Mouse (Mus musculus) T-cell, adult 2 months (primary cell): ENCODE results near the gene Kcnmb2.

Source experiments
- DNase-seq: peaks from one replicate; pipeline ENCODE4 v3.0.0; 2022; ENCODE audit warnings: low spot score

Gene Kcnmb2

GRCm38 (mm10) chr3:32012205-32012931 is 110.1 kb downstream of the Kcnmb2 start:
- no peak for DNase-seq

- no peak for DNase-seq
Measured at GRCm38 (mm10) chr3:32020981-32021380, 118.7 kb downstream of the Kcnmb2 start.

- DNase-seq = no peak
Measured at GRCm38 (mm10) chr3:32029375-32030050, 127.2 kb downstream of the Kcnmb2 start.

GRCm38 (mm10) chr3:32032381-32032780 is 130.1 kb downstream of the Kcnmb2 start:
- no peak for DNase-seq

- DNase-seq = no peak
Measured at GRCm38 (mm10) chr3:32043814-32044213, 141.5 kb downstream of the Kcnmb2 start.

- DNase-seq = no peak
Measured at GRCm38 (mm10) chr3:32048777-32049176, 146.5 kb downstream of the Kcnmb2 start.

- DNase-seq = no peak
Measured at GRCm38 (mm10) chr3:32052596-32052995, 150.3 kb downstream of the Kcnmb2 start.

GRCm38 (mm10) chr3:32053610-32054241 is 151.4 kb downstream of the Kcnmb2 start:
- no peak for DNase-seq

- no peak for DNase-seq
Measured at GRCm38 (mm10) chr3:32059888-32060656, 157.8 kb downstream of the Kcnmb2 start.

- DNase-seq = no peak
Measured at GRCm38 (mm10) chr3:32062685-32063084, 160.4 kb downstream of the Kcnmb2 start.

- no peak for DNase-seq
Measured at GRCm38 (mm10) chr3:32063312-32063711, 161.0 kb downstream of the Kcnmb2 start.

- DNase-seq = no peak
Measured at GRCm38 (mm10) chr3:32067004-32067935, 165.0 kb downstream of the Kcnmb2 start.

GRCm38 (mm10) chr3:32073881-32074280 is 171.6 kb downstream of the Kcnmb2 start:
- DNase-seq = no peak

GRCm38 (mm10) chr3:32088762-32089161 is 186.5 kb downstream of the Kcnmb2 start:
- DNase-seq = no peak

GRCm38 (mm10) chr3:32101391-32101790 is 199.1 kb downstream of the Kcnmb2 start:
- no peak for DNase-seq

GRCm38 (mm10) chr3:32119851-32120250 is 217.5 kb downstream of the Kcnmb2 start:
- DNase-seq = no peak

- DNase-seq = no peak
Measured at GRCm38 (mm10) chr3:32121731-32122130, 219.4 kb downstream of the Kcnmb2 start.

GRCm38 (mm10) chr3:32125431-32125830 is 223.1 kb downstream of the Kcnmb2 start:
- no peak for DNase-seq

- DNase-seq = no peak
Measured at GRCm38 (mm10) chr3:32128391-32128790, 226.1 kb downstream of the Kcnmb2 start.

- DNase-seq = no peak
Measured at GRCm38 (mm10) chr3:32130696-32131095, 228.4 kb downstream of the Kcnmb2 start.

- DNase-seq = no peak
Measured at GRCm38 (mm10) chr3:32132395-32133004, 230.2 kb downstream of the Kcnmb2 start.
